Mouse (Mus musculus): ENCODE measurements around the gene Mlx.

DNA sequence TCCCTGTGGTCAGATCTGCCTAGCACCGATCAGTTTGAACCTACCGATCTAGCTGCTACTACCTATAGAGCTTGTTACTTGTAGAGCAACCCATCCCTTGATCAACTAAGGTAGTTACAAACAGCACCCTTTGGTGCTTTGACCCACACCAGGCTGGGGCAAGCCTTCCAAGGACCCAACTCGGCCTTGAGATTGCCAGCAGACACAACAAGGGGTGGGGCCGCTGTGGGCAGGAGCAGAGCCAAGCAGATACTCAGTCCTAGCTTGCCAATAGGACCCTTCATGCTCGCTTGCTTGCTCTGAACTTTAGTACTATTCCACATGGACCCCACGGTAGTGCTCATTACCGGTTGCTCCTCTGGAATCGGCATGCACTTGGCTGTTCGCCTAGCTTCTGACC, 9.0 kb upstream of the Mlx start, which contains the start of gene Hsd17b1:
- TF ChIP-seq CTCF (IDR thresholded peaks at IDR 0.05; ENCODE audit: low read depth, low read length) (no peak), GATA1 (IDR thresholded peaks at IDR 0.05; ENCODE audit: borderline replicate concordance, low read length) (no peak)
